20 mouse cellular contexts compared by ENCODE assay signal in genomic region chr7:72119713-72120112, GRCm38 (mm10).
DNase-seq lines count a peak whose midpoint lies in the region; ATAC-seq and TF ChIP-seq lines count a peak whose summit lies in the region.
"Had no signal": no experiment of that assay in that cellular context is flagged by ENCODE, and none has a peak within 500 bp of the region (broad histone marks: within the 10 kb centered on the region; RNA-seq: fewer than 3 reads in every experiment).

No protein-coding gene starts in this region.

- peaks cover 2% of the 10 kb centered on the region; the same call in 1 of the 2 replicates for H3K4me1 ChIP-seq in lung, adult 2 months (ENCODE audit: control insufficient read depth, insufficient read depth, low read length)
- no peaks in the 10 kb centered on the region for H3K4me1 ChIP-seq in MEL (ENCODE audit: control insufficient read depth in 1 of 2, insufficient read depth in 2 of 2, low read length in 2 of 2)
- H3K4me1 ChIP-seq in hindbrain, embryonic 13.5 days (replicated peaks) = no peaks in the 10 kb centered on the region
- H3K4me1 ChIP-seq: forebrain, embryonic 13.5 days; heart, embryonic 10.5 days had no signal

- TF ChIP-seq POLR2A in lung, adult 2 months (IDR thresholded peaks at IDR 0.05; ENCODE audit: borderline replicate concordance, extremely low read depth, low read depth, low read length) = no peak
- no peak for TF ChIP-seq POLR2A in MEL (IDR thresholded peaks at IDR 0.05; ENCODE audit: control insufficient read depth in 1 of 2, insufficient read depth in 1 of 2, low read depth in 1 of 2, low read length in 2 of 2, poor library complexity in 1 of 2)

- 62% methylated on average over 3 of the region's 3 CpGs for WGBS in lung, adult 2 months
- WGBS in hindbrain, embryonic 13.5 days = 93% methylated on average over 3 of the region's 3 CpGs

- no peaks in the 10 kb centered on the region for H3K9me3 ChIP-seq in MEL (replicated peaks; ENCODE audit: insufficient read depth, low read length)
- H3K9me3 ChIP-seq in hindbrain, embryonic 13.5 days = no peaks in the 10 kb centered on the region
- H3K9me3 ChIP-seq: forebrain, embryonic 13.5 days; heart, embryonic 10.5 days; heart, embryonic 15.5 days had no signal

- no peaks in the 10 kb centered on the region for H3K79me2 ChIP-seq in MEL (ENCODE audit: control insufficient read depth, insufficient read depth, low read length, poor library complexity)

- ATAC-seq in megakaryocyte progenitor cell, adult 5-6 weeks (replicated peaks; ENCODE audit: poor library complexity) = peak; percentile 34
- ATAC-seq in hindbrain, embryonic 13.5 days (ENCODE audit: low FRiP score) = no peak
- ATAC-seq: forebrain, embryonic 13.5 days had no signal

- H3K27ac ChIP-seq in MEL (ENCODE audit: control insufficient read depth, low read depth, low read length) = no peak overlapping the region
- no peak overlapping the region for H3K27ac ChIP-seq in hindbrain, embryonic 13.5 days
- H3K27ac ChIP-seq: embryonic facial prominence, embryonic 10.5 days; forebrain, embryonic 13.5 days; heart, embryonic 10.5 days; heart, embryonic 15.5 days; hindbrain, embryonic 14.5 days had no signal

- H3K4me3 ChIP-seq in lung, adult 2 months (replicated peaks; ENCODE audit: extremely low read depth, low read depth, low read length) = no peak overlapping the region
- no peak overlapping the region for H3K4me3 ChIP-seq in MEL (ENCODE audit: control insufficient read depth in 1 of 2, insufficient read depth in 1 of 2, low read depth in 2 of 2, low read length in 2 of 2)
- no peak overlapping the region for H3K4me3 ChIP-seq in hindbrain, embryonic 13.5 days
- H3K4me3 ChIP-seq: embryonic facial prominence, embryonic 10.5 days; forebrain, embryonic 13.5 days; heart, embryonic 10.5 days; heart, embryonic 15.5 days had no signal

- TF ChIP-seq RAD21 in MEL (IDR thresholded peaks at IDR 0.05; ENCODE audit: low read depth, low read length) = no peak

- peak; percentile 25 to 37 for DNase-seq in left cerebral cortex, postnatal 14 days (ENCODE audit: low spot score in 2 of 2)
- DNase-seq in left cerebral cortex, adult 11 months (ENCODE audit: low spot score) = no peak
- peak; percentile 22 for DNase-seq in lung, postnatal 36 days
- DNase-seq in lung, adult 2 months = no peak
- peak; percentile 2 for DNase-seq in MEL (ENCODE audit: low read depth, low spot score)
- DNase-seq: adrenal gland, adult 2 months; adrenal gland, postnatal 25 days; cerebellum, adult 2 months; cerebellum, postnatal 10 days; gastrocnemius, postnatal 36 days; heart, adult 18-20 months; heart, postnatal 14 days had no signal

- no peak for TF ChIP-seq EP300 in MEL (IDR thresholded peaks at IDR 0.05; ENCODE audit: low read depth in 1 of 2, low read length in 2 of 2)

- H3K9ac ChIP-seq in MEL (ENCODE audit: control insufficient read depth, low read depth, low read length, poor library complexity, severe bottlenecking) = no peak overlapping the region
- H3K9ac ChIP-seq in hindbrain, embryonic 13.5 days = no peak overlapping the region
- H3K9ac ChIP-seq: forebrain, embryonic 13.5 days; heart, embryonic 15.5 days; hindbrain, embryonic 14.5 days had no signal

- TF ChIP-seq CTCF in lung, adult 2 months (IDR thresholded peaks at IDR 0.05; ENCODE audit: insufficient read depth, low read length) = no peak
- TF ChIP-seq CTCF in MEL (IDR thresholded peaks at IDR 0.05 in 2 of 3, conservative IDR thresholded peaks at IDR 0.05 in 1 of 3; ENCODE audit: control insufficient read depth in 1 of 3, insufficient read depth in 1 of 3, low read depth in 2 of 3, low read length in 3 of 3, poor library complexity in 1 of 3, severe bottlenecking in 1 of 3) = no peak

- no peaks in the 10 kb centered on the region for H3K36me3 ChIP-seq in MEL (ENCODE audit: control insufficient read depth in 1 of 2, insufficient read depth in 2 of 2, low read length in 2 of 2)
- no peaks in the 10 kb centered on the region for H3K36me3 ChIP-seq in hindbrain, embryonic 13.5 days
- H3K36me3 ChIP-seq: embryonic facial prominence, embryonic 10.5 days; heart, embryonic 10.5 days; heart, embryonic 15.5 days had no signal

- H3K4me2 ChIP-seq in hindbrain, embryonic 13.5 days = no peak overlapping the region
- H3K4me2 ChIP-seq: forebrain, embryonic 13.5 days; heart, embryonic 15.5 days; hindbrain, embryonic 14.5 days had no signal

- intact Hi-C loops in left cerebral cortex, postnatal 14 days (cut with DNase I) = no loop called here

- no peaks in the 10 kb centered on the region for H3K27me3 ChIP-seq in MEL (ENCODE audit: control insufficient read depth in 1 of 2, insufficient read depth in 2 of 2, low read length in 2 of 2)
- H3K27me3 ChIP-seq in hindbrain, embryonic 13.5 days = no peaks in the 10 kb centered on the region
- H3K27me3 ChIP-seq: CH12.LX; forebrain, embryonic 13.5 days; heart, embryonic 15.5 days had no signal

TF ChIP-seq in MEL, 35 proteins besides CTCF, POLR2A, EP300 and RAD21:
- TF ChIP-seq POLR2AphosphoS2 (IDR thresholded peaks at IDR 0.05; ENCODE audit: low read length) = no peak
- TF ChIP-seq TCF12 (IDR thresholded peaks at IDR 0.05; ENCODE audit: low read depth, low read length) = no peak
- no peak for TF ChIP-seq MYB (IDR thresholded peaks at IDR 0.05; ENCODE audit: low read depth, low read length)
- no peak for TF ChIP-seq E2F4 (IDR thresholded peaks at IDR 0.05; ENCODE audit: borderline replicate concordance, low read depth, low read length)
- no peak for TF ChIP-seq CHD2 (IDR thresholded peaks at IDR 0.05; ENCODE audit: low read length)
- TF ChIP-seq ZNF384 (IDR thresholded peaks at IDR 0.05; ENCODE audit: low read depth, low read length) = no peak
- no peak for TF ChIP-seq GABPA (IDR thresholded peaks at IDR 0.05; ENCODE audit: low read depth, low read length)
- no peak for TF ChIP-seq ELF1 (IDR thresholded peaks at IDR 0.05; ENCODE audit: low read depth, low read length)

Comparison
In these comparisons a context has a peak if more than half of its experiments do, and no peak if none do; other contexts are left out.
1. DNase-seq: peak in left cerebral cortex, postnatal 14 days (2 of 2), lung, postnatal 36 days (single experiment) and MEL (single experiment); none in left cerebral cortex, adult 11 months (single experiment) and lung, adult 2 months (single experiment).